Mouse (Mus musculus) naive thymus-derived CD4-positive, alpha-beta T cell, adult 2 months (primary cell): ENCODE data around the gene Sipa1.
A peak's percentile ranks its signal among the peaks of the same experiment; 100 is the strongest.

Experiments used
- DNase-seq: peaks from one replicate; pipeline ENCODE4 v3.0.0-alpha.2; 2011; ENCODE audit warnings: low read depth

Sipa1 gene

GRCm38 (mm10) chr19:5605126-5605525 is 58.4 kb downstream of the Sipa1 start:
- DNase-seq, result no peak

GRCm38 (mm10) chr19:5603664-5604063 is 59.8 kb downstream of the Sipa1 start:
- no peak for DNase-seq

GRCm38 (mm10) chr19:5601752-5602541 is 61.6 kb downstream of the Sipa1 start, which contains the start of gene Rnaseh2c:
Gene Rnaseh2c (plus strand): TSS chr19:5601873.
- peak; percentile 90 for DNase-seq
